Mouse (Mus musculus) E14TG2a.4 (cell line): Measurements from ENCODE around the gene Fbxo21.

Experiments used
- CTCF ChIP-seq: conservative IDR thresholded peaks from 2 replicates; pipeline ENCODE4 v1.5.1; 2014; ENCODE audit warnings: low read length
- NANOG ChIP-seq: IDR thresholded peaks from 2 replicates; pipeline ENCODE4 v1.6.1; 2014; ENCODE audit warnings: borderline replicate concordance, low read length, mixed read lengths

DNA sequence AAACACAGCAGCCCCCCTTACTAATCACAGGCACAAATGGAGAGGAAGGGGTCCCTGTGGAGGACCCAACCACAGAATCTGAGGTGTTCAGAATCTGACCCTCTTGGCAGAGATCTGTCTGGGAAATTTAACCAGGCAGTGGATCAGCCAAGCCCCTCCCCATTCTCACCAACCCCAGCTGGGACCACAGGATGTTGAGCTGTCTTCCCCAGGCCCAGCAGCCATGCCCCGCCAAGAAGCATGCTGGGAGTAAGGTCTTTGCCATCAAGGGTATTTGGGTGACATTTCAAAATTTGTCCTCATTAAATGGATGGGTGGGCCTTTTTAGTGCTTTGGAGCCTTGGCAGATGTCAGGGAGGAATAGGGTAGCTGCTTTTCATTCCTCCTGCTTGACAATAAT, 22.1 kb upstream of the Fbxo21 start:
- TF ChIP-seq CTCF, result no peak
- no peak for TF ChIP-seq NANOG
